Mouse (Mus musculus) intestine, embryonic 15.5 days (tissue): Measurements from ENCODE around the gene Zfp462. TPM values are rescaled to one million over a fixed set of nuclear protein-coding genes. Genes with fewer than 3 reads are reported as not detected.

Experiments
- ATAC-seq: fragments of 200-750 bp; cut with Nextera tagmentation; 2 replicates; pipeline ENCODE4 v1.8.0; 2017; ENCODE audit warnings: moderate TSS enrichment, moderate library complexity
- H3K27ac ChIP-seq: fragments of 300-500 bp; sonication (generic); 2 replicates; pipeline ENCODE4 v1.5.1; 2015; ENCODE audit warnings: mild to moderate bottlenecking, inconsistent platforms
- H3K27me3 ChIP-seq: fragments of 300-500 bp; sonication (generic); replicated peaks from 2 replicates; pipeline ENCODE4 v1.6.1; 2015; ENCODE audit warnings: inconsistent platforms
- H3K36me3 ChIP-seq: fragments of 300-500 bp; sonication (generic); 2 replicates; pipeline ENCODE4 v1.6.1; 2015; ENCODE audit warnings: inconsistent platforms
- H3K4me1 ChIP-seq: fragments of 300-500 bp; sonication (generic); replicated peaks from 2 replicates; pipeline ENCODE4 v1.6.1; 2015; ENCODE audit warnings: inconsistent platforms
- H3K4me2 ChIP-seq: fragments of 300-500 bp; sonication (generic); replicated peaks from 2 replicates; pipeline ENCODE4 v1.6.1; 2015; ENCODE audit warnings: mild to moderate bottlenecking, inconsistent platforms
- H3K4me3 ChIP-seq: fragments of 300-500 bp; sonication (generic); replicated peaks from 2 replicates; pipeline ENCODE4 v1.5.1; 2015; ENCODE audit warnings: inconsistent platforms
- H3K9ac ChIP-seq: fragments of 300-500 bp; sonication (generic); 2 replicates; pipeline ENCODE4 v1.6.1; 2015; ENCODE audit warnings: inconsistent platforms
- H3K9me3 ChIP-seq: fragments of 300-500 bp; sonication (generic); 2 replicates; pipeline ENCODE4 v1.6.1; 2016; ENCODE audit warnings: inconsistent platforms
- WGBS: fragments of 180-500 bp; shearing (Covaris S2); methylation state at CpG from one replicate; pipeline ENCODE4 v1.1.7; 2015; 5-methylcytosine and 5-hydroxymethylcytosine counted together
- polyA plus RNA-seq: library from polyadenylated mRNA; unstranded; fragments of >200 nt; fragmentation: Nextera tagmentation; extraction: Ambion mirVana; gene quantifications from 2 replicates; pipeline ENCODE4 v1.2.1, GENCODE M21; 2015

Gene Zfp462
- polyA plus RNA-seq, 1 experiment from 2014 or later = 2.8 TPM

DNA sequence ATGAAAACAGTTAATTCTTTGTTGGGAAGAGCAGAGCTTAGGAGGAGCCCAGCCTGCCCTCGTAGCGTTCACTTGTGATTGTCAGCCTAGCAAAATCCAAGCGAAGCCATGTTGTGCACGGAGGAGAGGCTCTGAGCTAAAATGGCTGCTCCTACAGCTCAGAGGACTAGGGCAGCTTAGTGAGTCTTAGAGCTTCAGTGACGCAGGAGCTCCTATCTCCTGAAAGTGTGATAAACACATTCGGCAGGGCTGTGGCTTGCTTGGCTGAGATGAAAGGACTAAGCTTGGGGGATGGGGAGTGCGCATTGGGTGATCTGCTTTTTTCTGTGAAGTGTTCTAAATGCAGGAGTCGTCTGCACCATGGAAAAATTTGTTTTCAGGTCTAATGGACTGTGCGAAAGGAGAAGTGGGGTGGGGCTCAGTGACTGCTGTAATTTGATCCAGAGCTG, 60.7 kb downstream of the Zfp462 start:
- Histone ChIP-seq H3K9ac (no peak overlapping the region), H3K36me3 (peaks cover 24% of the 10 kb centered on the region)
- 12% methylated on average over 9 of the region's 9 CpGs for WGBS

DNA sequence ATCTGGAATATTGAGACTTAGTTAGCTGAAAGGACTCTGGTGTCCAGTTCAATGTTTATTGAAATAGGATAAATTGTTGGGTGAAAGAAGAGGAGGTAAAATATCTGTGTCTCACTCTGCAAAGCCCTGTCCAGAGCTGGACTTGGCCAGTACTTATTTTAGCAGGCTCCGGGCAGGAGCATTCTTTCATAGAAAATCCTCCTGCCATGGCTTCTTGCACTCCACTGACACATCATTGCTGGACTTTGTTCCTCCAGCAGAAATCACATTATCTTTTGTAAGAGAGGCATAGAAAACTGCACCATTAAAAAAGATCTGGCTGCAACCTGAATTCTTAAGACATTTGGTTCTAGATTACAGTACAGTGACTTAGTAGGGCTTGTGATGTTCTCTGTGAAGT, 61.2 kb downstream of the Zfp462 start:
- Histone ChIP-seq H3K9ac (no peak overlapping the region), H3K27me3 (no peaks in the 10 kb centered on the region), H3K4me1 (peaks cover 23% of the 10 kb centered on the region), H3K9me3 (no peaks in the 10 kb centered on the region), H3K27ac (peak overlapping the region; percentile 92), H3K4me2 (peak overlapping the region; percentile 51), H3K4me3 (no peak overlapping the region), H3K36me3 (peaks cover 29% of the 10 kb centered on the region)
- WGBS = 51% methylated on average over 1 of the region's 1 CpGs
- ATAC-seq = peak; percentile 37; the same call in 1 of the 2 replicates

More for the DNA sequence above, 60.7 kb downstream of the Zfp462 start:
- Histone ChIP-seq H3K4me2 (peak overlapping the region; percentile 51), H3K4me1 (peaks cover 23% of the 10 kb centered on the region), H3K27ac (peak overlapping the region; percentile 92), H3K9me3 (no peaks in the 10 kb centered on the region), H3K4me3 (no peak overlapping the region), H3K27me3 (no peaks in the 10 kb centered on the region)
- ATAC-seq = peak; percentile 88

DNA sequence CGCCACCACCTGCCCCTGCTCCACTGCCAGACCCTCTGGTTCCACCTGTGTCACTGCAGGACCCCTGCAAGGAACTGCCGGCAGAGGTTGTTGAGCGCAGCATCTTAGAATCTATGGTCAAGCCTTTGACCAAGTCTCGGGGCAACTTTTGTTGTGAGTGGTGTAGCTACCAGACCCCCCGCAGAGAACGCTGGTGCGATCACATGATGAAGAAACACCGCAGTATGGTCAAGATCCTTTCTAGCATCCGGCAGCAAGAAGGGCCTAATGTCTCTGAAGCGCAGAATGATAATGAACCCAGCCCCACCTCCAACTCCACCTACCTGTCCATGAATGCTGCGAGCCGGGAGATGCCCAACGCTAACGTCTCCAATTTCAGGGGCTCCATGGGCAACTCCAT, 63.8 kb downstream of the Zfp462 start:
- no peak overlapping the region for H3K9ac ChIP-seq
- peaks cover 19% of the 10 kb centered on the region for H3K4me1 ChIP-seq
- 95% methylated on average over 14 of the region's 14 CpGs for WGBS
- H3K4me3 ChIP-seq = no peak overlapping the region
- H3K27me3 ChIP-seq = no peaks in the 10 kb centered on the region
- no peak overlapping the region for H3K4me2 ChIP-seq
- H3K27ac ChIP-seq = no peak overlapping the region
- ATAC-seq = no peak
- H3K9me3 ChIP-seq = no peaks in the 10 kb centered on the region
- H3K36me3 ChIP-seq = peaks cover 42% of the 10 kb centered on the region

DNA sequence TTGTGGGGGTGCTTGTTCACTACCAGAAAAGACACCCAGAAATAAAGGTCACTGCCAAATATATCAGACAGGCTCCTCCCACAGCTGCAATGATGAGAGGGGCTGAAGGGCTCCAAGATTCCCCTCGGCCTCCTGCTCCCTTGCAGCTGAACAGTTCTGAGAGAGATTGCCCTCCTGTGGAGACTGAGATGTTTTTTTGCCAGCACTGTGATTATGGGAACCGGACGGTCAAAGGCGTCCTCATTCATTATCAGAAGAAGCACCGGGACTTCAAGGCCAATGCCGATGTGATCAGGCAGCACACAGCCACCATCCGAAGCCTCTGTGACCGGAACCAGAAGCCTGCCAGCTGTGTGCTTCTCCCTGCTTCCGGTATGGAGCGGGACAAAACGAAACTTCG, 66.5 kb downstream of the Zfp462 start:
- H3K4me2 ChIP-seq = no peak overlapping the region
- ATAC-seq = no peak
- H3K36me3 ChIP-seq = peaks cover 44% of the 10 kb centered on the region
- no peak overlapping the region for H3K27ac ChIP-seq
- H3K27me3 ChIP-seq = no peaks in the 10 kb centered on the region
- no peak overlapping the region for H3K9ac ChIP-seq
- no peak overlapping the region for H3K4me3 ChIP-seq
- no peaks in the 10 kb centered on the region for H3K9me3 ChIP-seq
- H3K4me1 ChIP-seq = peaks cover 3% of the 10 kb centered on the region; the same call in 1 of the 2 replicates
- WGBS = 89% methylated on average over 12 of the region's 12 CpGs

GRCm38 (mm10) chr4:55013563-55014248, 68.9 kb downstream of the Zfp462 start:
- no peaks in the 10 kb centered on the region for H3K9me3 ChIP-seq
- H3K9ac ChIP-seq = no peak overlapping the region
- whole genome bisulfite sequencing = 60% methylated on average over 16 of the region's 16 CpGs
- 0 out of 2 replicates have a peak, but pooled peaks have one; percentile 12 for ATAC-seq
- no peak overlapping the region for H3K4me2 ChIP-seq
- no peaks in the 10 kb centered on the region for H3K27me3 ChIP-seq
- H3K4me3 ChIP-seq = no peak overlapping the region
- H3K4me1 ChIP-seq = peaks cover 3% of the 10 kb centered on the region; the same call in 1 of the 2 replicates
- 0 out of 2 replicates have a peak overlapping the region, but pooled peaks have one; percentile 28 for H3K27ac ChIP-seq
- H3K36me3 ChIP-seq = peaks cover 39% of the 10 kb centered on the region

DNA sequence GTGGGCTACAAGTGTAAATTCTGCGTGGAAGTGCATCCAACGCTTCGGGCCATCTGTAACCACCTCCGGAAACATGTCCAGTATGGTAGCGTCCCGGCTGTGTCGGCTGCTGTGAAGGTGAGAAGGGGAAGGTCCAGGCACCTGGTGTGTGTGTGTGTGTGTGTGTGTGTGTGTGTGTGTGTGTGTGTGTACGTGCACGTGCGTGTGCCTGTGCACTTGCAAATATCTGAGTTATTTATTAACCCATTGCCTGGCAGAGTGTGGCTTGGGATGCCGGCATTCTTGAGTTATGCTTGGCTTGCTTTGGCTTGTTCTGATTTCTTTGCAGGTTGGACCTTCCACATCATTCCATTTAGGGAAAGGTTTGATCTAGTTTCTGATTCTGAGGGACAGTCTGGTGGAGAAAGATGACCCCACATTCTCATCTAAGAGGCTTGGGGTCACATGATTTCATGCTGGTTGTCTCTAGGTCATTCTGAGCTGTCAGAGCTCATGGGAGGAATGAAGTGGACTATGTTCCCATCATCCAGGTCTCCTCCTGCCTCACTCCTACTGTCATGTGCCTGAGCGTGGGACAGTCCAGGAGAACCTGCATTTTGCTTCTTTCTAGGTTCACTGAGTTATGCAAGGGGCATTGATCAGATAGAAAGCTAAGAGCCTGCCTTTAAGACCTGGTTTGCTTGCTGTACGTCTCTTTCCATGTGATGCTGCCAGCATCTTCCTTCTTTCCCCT, 70.0 kb downstream of the Zfp462 start:
- Histone ChIP-seq H3K27me3 (no peaks in the 10 kb centered on the region), H3K27ac (no peak overlapping the region), H3K36me3 (peaks cover 28% of the 10 kb centered on the region), H3K4me1 (peaks cover 3% of the 10 kb centered on the region; the same call in 1 of the 2 replicates), H3K9me3 (no peaks in the 10 kb centered on the region), H3K4me2 (no peak overlapping the region), H3K4me3 (no peak overlapping the region), H3K9ac (no peak overlapping the region)
- ATAC-seq = peak; percentile 68
- WGBS = 80% methylated on average over 13 of the region's 13 CpGs

GRCm38 (mm10) chr4:55015517-55015916, 70.7 kb downstream of the Zfp462 start:
- Histone ChIP-seq H3K4me2 (no peak overlapping the region), H3K36me3 (peaks cover 24% of the 10 kb centered on the region), H3K9me3 (no peaks in the 10 kb centered on the region), H3K27me3 (no peaks in the 10 kb centered on the region), H3K4me1 (peaks cover 3% of the 10 kb centered on the region; the same call in 1 of the 2 replicates), H3K4me3 (no peak overlapping the region), H3K27ac (no peak overlapping the region), H3K9ac (no peak overlapping the region)
- whole genome bisulfite sequencing = 77% methylated on average over 2 of the region's 2 CpGs
- ATAC-seq = no peak

DNA sequence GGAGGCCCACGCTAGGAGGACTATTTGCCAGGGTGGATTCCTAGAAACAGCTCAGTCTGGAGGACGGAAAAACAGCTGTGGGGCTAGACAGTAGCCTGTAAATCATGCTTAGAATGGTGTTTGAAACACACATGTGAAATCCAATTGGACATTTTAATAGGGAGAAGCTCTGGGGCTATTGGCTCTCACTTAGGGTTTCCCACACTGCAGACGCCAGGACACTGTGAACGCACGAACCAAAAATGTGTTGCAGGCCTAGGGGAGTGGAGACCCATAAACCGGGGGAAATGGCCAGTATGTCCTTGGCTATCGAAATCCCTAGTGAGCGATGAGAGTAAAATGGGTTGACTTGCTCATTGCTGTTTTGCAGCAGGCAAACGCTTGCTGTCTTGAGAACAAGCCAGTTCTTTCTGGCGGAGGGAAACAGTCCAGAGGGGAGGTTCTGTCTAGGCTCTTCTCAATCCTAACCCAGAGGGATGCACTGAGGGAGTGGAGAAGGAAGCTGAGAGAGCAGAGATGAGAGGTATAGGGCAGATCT, 81.3 kb downstream of the Zfp462 start:
- no peaks in the 10 kb centered on the region for H3K4me1 ChIP-seq
- WGBS = 69% methylated on average over 10 of the region's 10 CpGs
- ATAC-seq = peak; percentile 45
- H3K4me2 ChIP-seq = no peak overlapping the region
- no peak overlapping the region for H3K9ac ChIP-seq
- no peaks in the 10 kb centered on the region for H3K9me3 ChIP-seq
- H3K27ac ChIP-seq = no peak overlapping the region
- H3K4me3 ChIP-seq = no peak overlapping the region
- no peaks in the 10 kb centered on the region for H3K27me3 ChIP-seq
- H3K36me3 ChIP-seq = no peaks in the 10 kb centered on the region; the same call in 1 of the 2 replicates

GRCm38 (mm10) chr4:55030401-55030800, 85.6 kb downstream of the Zfp462 start:
- no peak overlapping the region for H3K9ac ChIP-seq
- H3K4me3 ChIP-seq = no peak overlapping the region
- no peak for ATAC-seq
- 85% methylated on average over 5 of the region's 5 CpGs for WGBS
- no peaks in the 10 kb centered on the region for H3K27me3 ChIP-seq
- H3K27ac ChIP-seq = no peak overlapping the region
- H3K36me3 ChIP-seq = no peaks in the 10 kb centered on the region
- no peak overlapping the region for H3K4me2 ChIP-seq
- no peaks in the 10 kb centered on the region for H3K9me3 ChIP-seq
- no peaks in the 10 kb centered on the region for H3K4me1 ChIP-seq

DNA sequence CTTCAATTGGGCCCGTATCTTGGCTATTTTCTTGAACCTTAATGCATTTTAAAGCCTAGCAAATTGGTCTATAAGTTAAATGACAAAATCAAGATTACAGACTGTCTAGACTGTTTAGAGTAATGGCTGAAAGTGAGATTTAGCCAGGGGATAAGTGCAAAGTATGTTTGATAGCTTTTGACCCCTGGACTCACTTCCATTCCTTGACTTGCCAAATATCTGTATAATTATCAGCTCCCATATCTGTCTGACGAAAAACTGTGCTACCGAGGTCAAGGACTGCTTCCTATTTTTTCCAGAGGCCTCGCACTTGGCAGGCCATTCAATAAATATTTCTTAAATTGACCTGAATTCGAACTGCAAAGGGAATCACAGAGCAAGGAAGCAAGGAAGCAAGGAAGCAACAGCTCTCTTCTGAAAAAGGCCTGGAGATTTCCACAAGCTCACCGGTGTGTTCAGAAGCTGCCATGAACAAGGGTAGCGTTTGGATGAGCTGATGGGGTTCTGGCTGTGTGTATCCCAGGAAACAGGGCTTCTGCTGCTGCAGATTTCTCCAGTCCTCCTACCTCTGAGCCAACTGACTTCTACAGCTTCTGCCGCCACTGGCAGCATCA, 87.6 kb downstream of the Zfp462 start:
- no peak overlapping the region for H3K27ac ChIP-seq

DNA sequence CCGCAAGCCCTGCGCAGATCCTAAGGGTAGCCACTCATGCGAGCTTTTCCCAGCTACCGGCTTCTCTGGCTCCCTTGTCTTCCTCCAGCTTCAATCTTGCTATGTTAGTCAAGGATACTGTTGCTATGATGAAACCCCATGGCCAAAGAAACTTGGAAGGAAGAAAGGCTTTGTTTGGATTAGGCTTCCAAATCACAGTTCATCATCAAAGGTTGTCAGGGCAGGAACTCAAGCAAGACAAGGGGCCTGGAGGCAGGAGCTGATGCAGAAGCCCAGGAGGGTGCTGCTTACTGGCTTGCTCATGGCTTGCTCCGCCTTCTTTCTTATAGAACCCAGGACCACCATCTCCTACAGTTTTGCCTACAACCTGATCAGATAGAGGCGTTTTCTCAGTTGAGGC, 88.6 kb downstream of the Zfp462 start:
- Histone ChIP-seq H3K4me1 (no peaks in the 10 kb centered on the region), H3K27ac (no peak overlapping the region), H3K27me3 (no peaks in the 10 kb centered on the region), H3K4me3 (no peak overlapping the region), H3K36me3 (0 out of 2 replicates have a peak, but pooled peaks cover 4% of the 10 kb centered on the region), H3K4me2 (no peak overlapping the region), H3K9me3 (no peaks in the 10 kb centered on the region), H3K9ac (no peak overlapping the region)
- ATAC-seq = no peak
- WGBS = 82% methylated on average over 6 of the region's 6 CpGs

More for the DNA sequence above, 87.6 kb downstream of the Zfp462 start:
- WGBS = 37% methylated on average over 8 of the region's 8 CpGs
- H3K9ac ChIP-seq = no peak overlapping the region
- no peak overlapping the region for H3K4me3 ChIP-seq
- H3K36me3 ChIP-seq = 0 out of 2 replicates have a peak, but pooled peaks cover 4% of the 10 kb centered on the region
- 0 out of 2 replicates have a peak, but pooled peaks have one; percentile 17 for ATAC-seq
- no peak overlapping the region for H3K4me2 ChIP-seq
- H3K9me3 ChIP-seq = no peaks in the 10 kb centered on the region
- H3K27me3 ChIP-seq = no peaks in the 10 kb centered on the region
- H3K4me1 ChIP-seq = no peaks in the 10 kb centered on the region

GRCm38 (mm10) chr4:55038139-55038538, 93.3 kb downstream of the Zfp462 start:
- Histone ChIP-seq H3K4me1 (no peaks in the 10 kb centered on the region), H3K4me2 (no peak overlapping the region), H3K9me3 (no peaks in the 10 kb centered on the region), H3K27me3 (no peaks in the 10 kb centered on the region), H3K36me3 (0 out of 2 replicates have a peak, but pooled peaks cover 4% of the 10 kb centered on the region), H3K9ac (no peak overlapping the region), H3K27ac (no peak overlapping the region), H3K4me3 (no peak overlapping the region)
- WGBS = 91% methylated on average over 6 of the region's 6 CpGs
- no peak for ATAC-seq
